Mouse (Mus musculus) spleen, postnatal 10 days (tissue): ENCODE measurements at regions not wholly inside any gene's neighbourhood (a gene's known extent, or its start where the extent isn't known, plus 50 kb on each side); places are given as distances from the start of the nearest gene placed in this dataset.

Source experiments
- DNase-seq, 2 experiments: peaks; one replicate each; pipeline ENCODE4 v3.0.0; 2021 to 2022; ENCODE audit warnings: low spot score in 2 of 2

GRCm38 (mm10) chr12:16190706-16191105 is 374.0 kb upstream of the Trib2 start:
- DNase-seq = no peak

- no peak for DNase-seq
Observed at GRCm38 (mm10) chr12:16189441-16189840, 372.7 kb upstream of the Trib2 start.

- no peak for DNase-seq
Observed at GRCm38 (mm10) chr12:16185976-16186515, 369.3 kb upstream of the Trib2 start.

GRCm38 (mm10) chr12:16185431-16185923 is 368.8 kb upstream of the Trib2 start:
- peak; percentile 21 to 59 for DNase-seq

GRCm38 (mm10) chr12:16183055-16183454 is 366.3 kb upstream of the Trib2 start:
- no peak for DNase-seq

GRCm38 (mm10) chr12:16181599-16181998 is 364.9 kb upstream of the Trib2 start:
- no peak for DNase-seq

- no peak for DNase-seq
Observed at GRCm38 (mm10) chr12:16179897-16180296, 363.2 kb upstream of the Trib2 start.

GRCm38 (mm10) chr12:16176326-16176725 is 359.6 kb upstream of the Trib2 start:
- no peak for DNase-seq

- DNase-seq = no peak
Observed at GRCm38 (mm10) chr12:16172176-16172575, 355.5 kb upstream of the Trib2 start.

GRCm38 (mm10) chr12:16171636-16172035 is 354.9 kb upstream of the Trib2 start:
- no peak for DNase-seq

GRCm38 (mm10) chr12:16169781-16170535 is 353.2 kb upstream of the Trib2 start:
- DNase-seq = no peak

GRCm38 (mm10) chr12:16167793-16168343 is 351.1 kb upstream of the Trib2 start:
- DNase-seq = no peak

- DNase-seq = no peak
Observed at GRCm38 (mm10) chr12:16165126-16165525, 348.4 kb upstream of the Trib2 start.

- DNase-seq = no peak
Observed at GRCm38 (mm10) chr12:16161947-16162346, 345.2 kb upstream of the Trib2 start.

- DNase-seq = no peak
Observed at GRCm38 (mm10) chr12:16157896-16158295, 341.2 kb upstream of the Trib2 start.

GRCm38 (mm10) chr12:16155791-16156558 is 339.3 kb upstream of the Trib2 start:
- no peak for DNase-seq

GRCm38 (mm10) chr12:16154256-16154655 is 337.5 kb upstream of the Trib2 start:
- no peak for DNase-seq

GRCm38 (mm10) chr12:16152108-16152507 is 335.4 kb upstream of the Trib2 start:
- no peak for DNase-seq

GRCm38 (mm10) chr12:16151170-16151702 is 334.5 kb upstream of the Trib2 start:
- no peak for DNase-seq

- no peak for DNase-seq
Observed at GRCm38 (mm10) chr12:16146919-16147318, 330.2 kb upstream of the Trib2 start.

- no peak for DNase-seq
Observed at GRCm38 (mm10) chr12:16145621-16146020, 328.9 kb upstream of the Trib2 start.

- DNase-seq = no peak
Observed at GRCm38 (mm10) chr12:16141193-16141592, 324.5 kb upstream of the Trib2 start.
